In the genomic region with DNA sequence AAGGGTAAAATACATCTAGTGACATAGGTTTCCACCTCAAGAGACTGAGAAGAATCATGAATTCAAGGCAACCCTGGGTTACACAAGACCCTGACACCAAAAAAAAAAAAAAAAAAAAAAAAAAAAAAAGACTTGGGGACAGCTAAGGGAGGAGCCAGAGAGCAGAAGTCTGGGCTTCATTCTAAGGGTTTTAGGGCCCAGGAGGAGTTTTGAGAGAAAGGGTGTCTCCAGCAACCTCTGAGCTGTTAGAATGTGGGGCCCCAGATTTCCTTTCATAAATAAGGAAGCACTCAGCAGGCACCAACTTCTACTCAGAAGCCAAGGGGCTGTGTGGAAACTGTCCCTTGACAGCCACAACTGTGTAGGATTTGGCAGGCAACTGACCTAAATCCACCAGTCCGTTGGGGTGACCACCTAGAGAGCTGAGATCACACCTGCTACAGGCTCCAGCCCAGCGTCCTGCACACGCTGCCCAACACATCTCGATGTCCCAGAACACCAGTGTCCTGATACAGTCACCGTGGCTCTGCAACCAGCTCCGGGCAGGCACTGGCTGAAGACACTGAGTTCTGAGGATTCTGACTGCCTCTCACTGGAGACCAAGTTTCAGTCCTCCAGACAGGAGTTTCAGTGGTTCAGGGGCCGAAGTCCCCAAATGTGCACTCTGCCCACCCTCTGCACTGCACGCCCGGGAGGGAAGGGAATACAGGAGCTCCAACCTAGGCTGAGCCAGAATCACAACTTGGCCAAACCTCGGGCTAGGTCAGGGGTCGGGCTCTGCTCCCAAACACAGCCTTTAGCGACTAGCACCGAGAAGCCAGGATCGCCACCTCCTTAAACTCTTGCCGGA, we compare ENCODE assay signal across 8 mouse cellular contexts. TPM values are rescaled to one million over a fixed set of nuclear protein-coding genes. Genes with fewer than 3 reads are reported as not detected.
DNase-seq lines count a peak whose midpoint lies in the region; ATAC-seq and TF ChIP-seq lines count a peak whose summit lies in the region.

No protein-coding gene starts in this region.

- H3K27me3 ChIP-seq in heart, embryonic 12.5 days (replicated peaks), result no peaks in the 10 kb centered on the region
- H3K27me3 ChIP-seq in kidney, postnatal 0 days (ENCODE audit: insufficient read depth, low read length), result no peaks in the 10 kb centered on the region
- no peaks in the 10 kb centered on the region for H3K27me3 ChIP-seq in stomach, embryonic 16.5 days (ENCODE audit: control insufficient read depth, insufficient read depth, low read length)

- H3K9me3 ChIP-seq in heart, embryonic 12.5 days (replicated peaks), result no peaks in the 10 kb centered on the region
- no peaks in the 10 kb centered on the region for H3K9me3 ChIP-seq in kidney, postnatal 0 days (replicated peaks; ENCODE audit: low read length)
- H3K9me3 ChIP-seq in stomach, embryonic 16.5 days (replicated peaks; ENCODE audit: control insufficient read depth, low read length), result no peaks in the 10 kb centered on the region

- H3K4me1 ChIP-seq in heart, embryonic 12.5 days (replicated peaks), result peaks cover 44% of the 10 kb centered on the region
- peaks cover 35% of the 10 kb centered on the region for H3K4me1 ChIP-seq in kidney, postnatal 0 days (replicated peaks; ENCODE audit: insufficient read depth, low read length)
- peaks cover 37% of the 10 kb centered on the region for H3K4me1 ChIP-seq in stomach, embryonic 16.5 days (ENCODE audit: control insufficient read depth, insufficient read depth, low read length)

- H3K9ac ChIP-seq in heart, embryonic 12.5 days, result peak overlapping the region; percentile 90
- peak overlapping the region; percentile 95 for H3K9ac ChIP-seq in kidney, postnatal 0 days (ENCODE audit: low read depth, low read length)
- peak overlapping the region; percentile 97 for H3K9ac ChIP-seq in stomach, embryonic 16.5 days (ENCODE audit: low read length)

- under 1% methylated on average over 15 of the region's 15 CpGs for WGBS in heart, embryonic 12.5 days
- WGBS in kidney, postnatal 0 days, result under 1% methylated on average over 15 of the region's 15 CpGs
- under 1% methylated on average over 15 of the region's 15 CpGs for WGBS in macrophage (ENCODE audit: missing documents)
- WGBS in stomach, embryonic 16.5 days, result 1% methylated on average over 15 of the region's 15 CpGs

- H3K27ac ChIP-seq in heart, embryonic 12.5 days (ENCODE audit: poor library complexity, severe bottlenecking), result peak overlapping the region; percentile 89
- H3K27ac ChIP-seq in kidney, postnatal 0 days, result peak overlapping the region; percentile 95
- peak overlapping the region; percentile 91 for H3K27ac ChIP-seq in macrophage
- peak overlapping the region; percentile 97 for H3K27ac ChIP-seq in stomach, embryonic 16.5 days (ENCODE audit: low read length)

- H3K4me2 ChIP-seq in heart, embryonic 12.5 days, result peak overlapping the region; percentile 90
- peak overlapping the region; percentile 65 for H3K4me2 ChIP-seq in kidney, postnatal 0 days (ENCODE audit: low read length)
- peak overlapping the region; percentile 82 for H3K4me2 ChIP-seq in stomach, embryonic 16.5 days (ENCODE audit: low read depth, low read length)

- peak overlapping the region; percentile 84 for H3K4me3 ChIP-seq in heart, embryonic 12.5 days
- H3K4me3 ChIP-seq in kidney, postnatal 0 days (replicated peaks; ENCODE audit: low read depth, low read length), result peak overlapping the region; percentile 82
- peak overlapping the region; percentile 95 for H3K4me3 ChIP-seq in macrophage (ENCODE audit: inconsistent target)
- peak overlapping the region; percentile 90 for H3K4me3 ChIP-seq in stomach, embryonic 16.5 days (replicated peaks; ENCODE audit: low read length)

- no peaks in the 10 kb centered on the region for H3K36me3 ChIP-seq in heart, embryonic 12.5 days
- H3K36me3 ChIP-seq in kidney, postnatal 0 days (ENCODE audit: insufficient read depth, low read length), result no peaks in the 10 kb centered on the region
- H3K36me3 ChIP-seq in macrophage (ENCODE audit: inconsistent target), result no peaks in the 10 kb centered on the region
- H3K36me3 ChIP-seq in stomach, embryonic 16.5 days (ENCODE audit: control insufficient read depth, insufficient read depth, low read length), result no peaks in the 10 kb centered on the region

- TF ChIP-seq CTCF in kidney, postnatal 0 days (IDR thresholded peaks at IDR 0.05; ENCODE audit: low read depth), result no peak

- DNase-seq in right cerebral cortex, postnatal 25 days, result peak; percentile 30
- DNase-seq in right cerebral cortex, postnatal 14 days, result no peak
- DNase-seq in adrenal gland, postnatal 36 days, result peak; percentile 34 to 54
- DNase-seq in kidney, postnatal 0 days (ENCODE audit: low spot score), result peak; percentile 60
- no peak for DNase-seq in layer of hippocampus, adult 8-10 months (ENCODE audit: low spot score in 2 of 2)

- H3K79me2 ChIP-seq in macrophage (ENCODE audit: inconsistent target), result peaks cover 49% of the 10 kb centered on the region

- ATAC-seq in heart, embryonic 12.5 days (ENCODE audit: insufficient number of reproducible peaks, low FRiP score), result peak; percentile 0; the same call in 1 of the 2 replicates
- ATAC-seq in kidney, postnatal 0 days (replicated peaks; ENCODE audit: low FRiP score, low read depth), result peak; percentile 4
- ATAC-seq in stomach, embryonic 16.5 days (ENCODE audit: insufficient read depth, low FRiP score), result no peak

RNA-seq across cellular contexts. Expression of a gene that starts 0.9 kb away (rescaled TPM):
- total RNA-seq in adrenal gland, postnatal 36 days (2021), result 10 to 100 TPM; 31.5 to 37.3 TPM
- polyA plus RNA-seq in heart, embryonic 12.5 days (2016; fragmentation: Nextera tagmentation; extraction: Ambion mirVana), result 43.2 and 46.7 TPM in 2 replicates
- polyA plus RNA-seq in kidney, postnatal 0 days (2015; fragmentation: Nextera tagmentation; extraction: Ambion mirVana), result 93.4 and 102 TPM in 2 replicates
- 10 to 100 TPM; 13.5 to 89.6 (median 60.6) TPM for total RNA-seq in macrophage (2018; cell fraction: chromatin; rRNA removed)
- total RNA-seq in macrophage (2018; cell fraction: cytosol; rRNA removed), result 10 to 100 TPM; 26.7 to 98.5 (median 51.9) TPM
- 100 to 1,000 TPM in 4 of 26 experiments, 10 to 100 TPM in 22; 29.7 to 119 (median 77.9) TPM for total RNA-seq in macrophage (2018; cell fraction: nucleus; rRNA removed)
- 51.5 to 93.5 TPM (median 73.8 TPM) in 3 replicates for polyA plus RNA-seq in macrophage (2018)
- polyA plus RNA-seq in stomach, embryonic 16.5 days (2015; fragmentation: Nextera tagmentation; extraction: Ambion mirVana), result 77.3 and 88.1 TPM in 2 replicates
- total RNA-seq in layer of hippocampus, adult 8-10 months (2022), result 10 to 100 TPM; 33.0 to 45.1 (median 38.3) TPM

RNA-seq across cellular contexts. Expression of a gene that starts 47.9 kb away (rescaled TPM):
- 100 to 1,000 TPM; 115 to 121 TPM for total RNA-seq in adrenal gland, postnatal 36 days (2021)
- 58.7 and 59.1 TPM in 2 replicates for polyA plus RNA-seq in heart, embryonic 12.5 days (2016; fragmentation: Nextera tagmentation; extraction: Ambion mirVana)
- 80.5 and 94.7 TPM in 2 replicates for polyA plus RNA-seq in kidney, postnatal 0 days (2015; fragmentation: Nextera tagmentation; extraction: Ambion mirVana)
- total RNA-seq in macrophage (2018; cell fraction: chromatin; rRNA removed), result 10 to 100 TPM in 2 of 26 experiments, 1 to 10 TPM in 24; 1.2 to 11.1 (median 3.7) TPM
- total RNA-seq in macrophage (2018; cell fraction: cytosol; rRNA removed), result 10 to 100 TPM; 12.5 to 33.7 (median 20.3) TPM
- 10 to 100 TPM in 15 of 26 experiments, 1 to 10 TPM in 11; 5.6 to 22.4 (median 11.0) TPM for total RNA-seq in macrophage (2018; cell fraction: nucleus; rRNA removed)
- polyA plus RNA-seq in macrophage (2018), result 20.9 to 32.3 TPM (median 29.6 TPM) in 3 replicates
- polyA plus RNA-seq in stomach, embryonic 16.5 days (2015; fragmentation: Nextera tagmentation; extraction: Ambion mirVana), result 42.4 and 45.1 TPM in 2 replicates
- total RNA-seq in layer of hippocampus, adult 8-10 months (2022), result 100 to 1,000 TPM; 135 to 159 (median 145) TPM

Comparison
In these comparisons a context has a peak if more than half of its experiments do, and no peak if none do; other contexts are left out.
1. DNase-seq: peak in right cerebral cortex, postnatal 25 days (single experiment), adrenal gland, postnatal 36 days (2 of 2) and kidney, postnatal 0 days (single experiment); none in right cerebral cortex, postnatal 14 days (single experiment) and layer of hippocampus, adult 8-10 months (0 of 2).
2. Peak in every context shown above with its lines, with median percentiles within 50 percentile points of each other: H3K27ac ChIP-seq, H3K4me2 ChIP-seq, H3K4me3 ChIP-seq and H3K9ac ChIP-seq.